Mouse (Mus musculus): ENCODE data around the gene 1700122O11Rik.

DNA sequence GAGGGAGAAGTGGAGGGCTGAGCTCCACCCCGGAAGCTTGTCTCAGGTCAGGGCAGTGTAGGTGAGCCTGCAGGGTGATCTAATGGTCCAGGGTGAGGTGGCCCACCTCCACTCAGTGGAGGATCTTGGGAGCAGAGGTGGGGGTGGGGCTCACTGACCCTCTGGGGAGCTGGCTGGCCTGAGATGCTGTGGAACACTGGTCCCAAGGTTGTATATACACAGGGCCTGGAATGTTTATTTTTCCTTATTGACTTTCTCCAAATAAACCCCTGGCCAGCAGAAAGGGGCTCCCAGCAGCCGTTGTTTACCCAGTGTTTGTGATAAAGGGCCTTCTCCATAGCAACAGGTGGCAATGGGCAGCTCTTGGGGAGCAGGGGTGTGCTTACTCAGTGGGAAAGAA lies 18.5 kb downstream of the 1700122O11Rik start:
- TF ChIP-seq CTCF (IDR thresholded peaks at IDR 0.05; ENCODE audit: insufficient read depth, low read depth, low read length) (no peak), POLR2A (IDR thresholded peaks at IDR 0.05; ENCODE audit: insufficient read depth, low read depth, low read length) (no peak)

Data from olfactory bulb, adult 2 months (tissue).